In genomic region chr10:73105893-73106292, GRCm38 (mm10) we compare ENCODE assay signal across 9 mouse cellular contexts. TPM values are rescaled to one million over a fixed set of nuclear protein-coding genes. Genes with fewer than 3 reads are reported as not detected.
A peak's percentile ranks its signal among the peaks of the same experiment; 100 is the strongest.
DNase-seq lines count a peak whose midpoint lies in the region; ATAC-seq and TF ChIP-seq lines count a peak whose summit lies in the region.
"Had no signal": no experiment of that assay in that cellular context is flagged by ENCODE, and none has a peak within 500 bp of the region (broad histone marks: within the 10 kb centered on the region; RNA-seq: fewer than 3 reads in every experiment).

No protein-coding gene starts in this region.

- peaks cover 6% of the 10 kb centered on the region for H3K27me3 ChIP-seq in Patski

- TF ChIP-seq CTCF in layer of hippocampus, adult 2 months (conservative IDR thresholded peaks at IDR 0.05), result peak; percentile 78
- peak; percentile 76 for TF ChIP-seq CTCF in Patski (IDR thresholded peaks at IDR 0.05)
- peak; percentile 71; the same call in 1 of the 2 replicates for TF ChIP-seq CTCF in embryonic fibroblast, embryonic 13.5 days (IDR thresholded peaks at IDR 0.05; ENCODE audit: borderline replicate concordance, insufficient read depth, low read length)

- no peak overlapping the region for H3K4me3 ChIP-seq in layer of hippocampus, adult 2 months
- no peak overlapping the region for H3K4me3 ChIP-seq in embryonic fibroblast, embryonic 13.5 days (ENCODE audit: insufficient read depth, low read length)

- no peak overlapping the region for H3K27ac ChIP-seq in layer of hippocampus, adult 2 months
- no peak overlapping the region for H3K27ac ChIP-seq in embryonic fibroblast, embryonic 13.5 days (ENCODE audit: insufficient read depth, low read length)

- no peak for TF ChIP-seq POLR2A in embryonic fibroblast, embryonic 13.5 days (IDR thresholded peaks at IDR 0.05; ENCODE audit: low read depth, low read length)

- POLR2A ChIA-PET in Patski (lab: Charles Lee), result no interaction called here

- no peak for ATAC-seq in Patski
- ATAC-seq in erythroid progenitor cell, adult 5-6 weeks (replicated peaks; ENCODE audit: low FRiP score, poor library complexity, severe bottlenecking), result no peak

- in situ Hi-C loops in Patski (cut with MboI; ENCODE audit: low pct_unique_long_range_greater_than_20kb), result loop anchor here (10.0 to 25.0 kb wide), 4 partner anchors 1099 to 1731 kb away; no protein-coding TSS in a partner anchor

- CTCF ChIA-PET in Patski (lab: Charles Lee), result interaction anchor here (0.8 to 1.0 kb wide), 2 partner anchors 9 to 91 kb away, joined by 3 read pairs; no protein-coding TSS in a partner anchor

- peaks cover 4% of the 10 kb centered on the region; the same call in 1 of the 2 replicates for H3K4me1 ChIP-seq in embryonic fibroblast, embryonic 13.5 days (ENCODE audit: control insufficient read depth, insufficient read depth, low read length)

- peak; percentile 22 to 78 for DNase-seq in adrenal gland, adult (ENCODE audit: inconsistent age in 2 of 2, low spot score in 1 of 2)
- no peak for DNase-seq in adrenal gland, adult 8-10 months
- peak in 1 of 2 experiments; percentile 35 for DNase-seq in layer of hippocampus, adult 2 months (ENCODE audit: low spot score in 2 of 2)
- no peak for DNase-seq in layer of hippocampus, adult 9-10 months (ENCODE audit: low spot score)
- no peak for DNase-seq in Patski (ENCODE audit: low read depth, low spot score)
- peak; percentile 65 for DNase-seq in right cerebral cortex, postnatal 14 days

RNA-seq across cellular contexts. Expression of gene Pcdh15, which starts 6.8 kb away (rescaled TPM):
- total RNA-seq in adrenal gland, adult 8-10 months (2022), result 10 to 100 TPM in 1 of 4 experiments, 1 to 10 TPM in 3; 8.6 to 10.2 (median 9.6) TPM
- total RNA-seq in layer of hippocampus, adult 2 months (2021), result 10 to 100 TPM; 14.1 to 17.7 TPM
- 0.41 TPM for polyA plus RNA-seq in Patski (2021)
- polyA plus RNA-seq in embryonic fibroblast, embryonic 13.5 days (2011; ENCODE audit: insufficient read length, low read depth, missing spikeins), result 0.37 and 0.75 TPM in 2 replicates
- not detected in 2 replicates for total RNA-seq in erythroid progenitor cell, adult 5-6 weeks (2015; ENCODE audit: low replicate concordance)
- 0.15 TPM in 1 of 2 replicates, not detected in the other for total RNA-seq in erythroid progenitor cell, adult 5-6 weeks (2017; ENCODE audit: low replicate concordance)
- total RNA-seq: neutrophil, adult 5-6 weeks had no signal

Comparison
In these comparisons a context has a peak if more than half of its experiments do, and no peak if none do; other contexts are left out.
1. DNase-seq: peak in adrenal gland, adult (2 of 2) and right cerebral cortex, postnatal 14 days (single experiment); none in adrenal gland, adult 8-10 months (single experiment), layer of hippocampus, adult 9-10 months (single experiment) and Patski (single experiment).
2. RNA of gene Pcdh15, which starts 6.8 kb away (total RNA-seq): 14.1 to 17.7 TPM in layer of hippocampus, adult 2 months and 8.6 to 10.2 TPM in adrenal gland, adult 8-10 months; 0.15 TPM in erythroid progenitor cell, adult 5-6 weeks; every median in the first group is over 4 times any median in the second.
3. Peak in every context shown above with its lines, with median percentiles within 50 percentile points of each other: CTCF ChIP-seq.